13 mouse cellular contexts compared by ENCODE assay signal in the genomic region with DNA sequence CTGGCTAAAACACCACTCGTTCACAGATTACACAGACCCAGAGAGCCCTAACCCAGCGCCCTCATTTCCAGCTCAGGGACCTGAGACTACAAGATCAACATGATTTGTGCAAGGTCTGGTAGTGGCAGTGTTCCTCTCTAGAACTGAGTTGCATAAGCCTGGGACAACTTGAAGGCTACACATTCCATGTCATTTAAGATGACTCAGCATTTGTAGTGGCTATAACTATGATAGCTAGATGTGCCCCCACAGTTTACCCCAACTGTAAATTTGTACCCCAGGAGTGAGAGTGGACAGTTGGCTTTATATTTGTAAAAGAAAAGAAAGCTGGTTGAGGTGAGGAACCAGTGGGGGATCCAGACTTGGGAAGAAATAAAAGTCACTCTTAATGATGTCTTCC. TPM values are rescaled to one million over a fixed set of nuclear protein-coding genes. Genes with fewer than 3 reads are reported as not detected.
DNase-seq lines count a peak whose midpoint lies in the region; ATAC-seq and TF ChIP-seq lines count a peak whose summit lies in the region.
"Had no signal": no experiment of that assay in that cellular context is flagged by ENCODE, and none has a peak within 500 bp of the region (broad histone marks: within the 10 kb centered on the region; RNA-seq: fewer than 3 reads in every experiment).

No protein-coding gene starts in this region.

- H3K9ac ChIP-seq in midbrain, embryonic 14.5 days (replicated peaks; ENCODE audit: low read length), result no peak overlapping the region
- no peak overlapping the region for H3K9ac ChIP-seq in hindbrain, postnatal 0 days (replicated peaks; ENCODE audit: low read length)
- H3K9ac ChIP-seq: liver, embryonic 12.5 days had no signal

- H3K4me2 ChIP-seq in midbrain, embryonic 14.5 days (ENCODE audit: low read length), result peak overlapping the region; percentile 83
- peak overlapping the region; percentile 89 for H3K4me2 ChIP-seq in hindbrain, postnatal 0 days (ENCODE audit: low read depth, low read length)

- no peak for TF ChIP-seq CTCF in hindbrain, postnatal 0 days (IDR thresholded peaks at IDR 0.05; ENCODE audit: low read depth)

- no peak overlapping the region for H3K27ac ChIP-seq in midbrain, embryonic 14.5 days (replicated peaks; ENCODE audit: low read depth, low read length)
- no peak overlapping the region for H3K27ac ChIP-seq in midbrain, embryonic 10.5 days (replicated peaks)
- no peak overlapping the region for H3K27ac ChIP-seq in hindbrain, postnatal 0 days
- no peak overlapping the region for H3K27ac ChIP-seq in embryonic facial prominence, embryonic 10.5 days (replicated peaks)
- H3K27ac ChIP-seq: kidney, postnatal 0 days; liver, embryonic 12.5 days had no signal

- H3K27me3 ChIP-seq in midbrain, embryonic 14.5 days (ENCODE audit: control insufficient read depth, insufficient read depth, low read length), result peaks cover 14% of the 10 kb centered on the region
- H3K27me3 ChIP-seq in midbrain, embryonic 10.5 days (ENCODE audit: low read depth, poor library complexity, severe bottlenecking), result peaks cover 45% of the 10 kb centered on the region
- peaks cover 3% of the 10 kb centered on the region for H3K27me3 ChIP-seq in hindbrain, postnatal 0 days (ENCODE audit: insufficient read depth, low read length)
- H3K27me3 ChIP-seq in embryonic facial prominence, embryonic 10.5 days (replicated peaks; ENCODE audit: low read depth, poor library complexity, severe bottlenecking), result peaks cover 42% of the 10 kb centered on the region

- intact Hi-C loops in left cerebral cortex, postnatal 4 days (cut with DNase I), result loop anchor here (10.0 kb wide), 2 partner anchors 107 to 213 kb away; no protein-coding TSS in a partner anchor

- 55% methylated on average over 2 of the region's 2 CpGs for WGBS in midbrain, embryonic 14.5 days
- WGBS in midbrain, embryonic 10.5 days, result 66% methylated on average over 2 of the region's 2 CpGs
- 63% methylated on average over 2 of the region's 2 CpGs for WGBS in hindbrain, postnatal 0 days
- WGBS in embryonic facial prominence, embryonic 10.5 days, result 67% methylated on average over 2 of the region's 2 CpGs

- peaks cover 3% of the 10 kb centered on the region; the same call in 1 of the 2 replicates for H3K4me1 ChIP-seq in midbrain, embryonic 14.5 days (ENCODE audit: control insufficient read depth, insufficient read depth, low read length)
- peaks cover 8% of the 10 kb centered on the region for H3K4me1 ChIP-seq in midbrain, embryonic 10.5 days
- no peaks in the 10 kb centered on the region for H3K4me1 ChIP-seq in hindbrain, postnatal 0 days (ENCODE audit: insufficient read depth, low read length)
- peaks cover 11% of the 10 kb centered on the region; the same call in 1 of the 2 replicates for H3K4me1 ChIP-seq in embryonic facial prominence, embryonic 10.5 days
- H3K4me1 ChIP-seq: embryonic facial prominence, embryonic 12.5 days; liver, embryonic 12.5 days had no signal

- no peak for ATAC-seq in midbrain, embryonic 14.5 days (ENCODE audit: low FRiP score, low TSS enrichment)
- no peak for ATAC-seq in hindbrain, postnatal 0 days
- ATAC-seq: liver, embryonic 12.5 days had no signal

- peak overlapping the region; percentile 73 for H3K4me3 ChIP-seq in midbrain, embryonic 14.5 days (replicated peaks; ENCODE audit: low read depth, low read length)
- no peak overlapping the region for H3K4me3 ChIP-seq in midbrain, embryonic 10.5 days
- peak overlapping the region; percentile 78 for H3K4me3 ChIP-seq in hindbrain, postnatal 0 days (ENCODE audit: low read length)
- H3K4me3 ChIP-seq in embryonic facial prominence, embryonic 10.5 days, result no peak overlapping the region

- H3K36me3 ChIP-seq in midbrain, embryonic 14.5 days (ENCODE audit: control insufficient read depth, insufficient read depth, low read length), result no peaks in the 10 kb centered on the region
- H3K36me3 ChIP-seq in midbrain, embryonic 10.5 days, result no peaks in the 10 kb centered on the region
- no peaks in the 10 kb centered on the region for H3K36me3 ChIP-seq in hindbrain, postnatal 0 days (ENCODE audit: insufficient read depth, low read length)
- no peaks in the 10 kb centered on the region for H3K36me3 ChIP-seq in embryonic facial prominence, embryonic 10.5 days (replicated peaks)
- H3K36me3 ChIP-seq: embryonic facial prominence, embryonic 12.5 days; liver, embryonic 12.5 days had no signal

- peak; percentile 8 for DNase-seq in cerebellum, adult 11 months
- DNase-seq in cerebellum, postnatal 4 days (ENCODE audit: low spot score in 2 of 2), result no peak
- no peak for DNase-seq in midbrain, embryonic 14.5 days
- no peak for DNase-seq in midbrain, embryonic 10.5 days (ENCODE audit: low spot score)
- no peak for DNase-seq in hindbrain, postnatal 0 days (ENCODE audit: low spot score)
- DNase-seq in embryonic facial prominence, embryonic 10.5 days (ENCODE audit: low spot score), result no peak
- DNase-seq in left cerebral cortex, postnatal 4 days, result no peak
- no peak for DNase-seq in gastrocnemius, adult 8-10 months (ENCODE audit: low spot score in 2 of 2)
- DNase-seq: adrenal gland, adult 2 months; thymus, adult 2 months had no signal

- no peaks in the 10 kb centered on the region for H3K9me3 ChIP-seq in midbrain, embryonic 14.5 days (ENCODE audit: control insufficient read depth, low read length)
- H3K9me3 ChIP-seq in midbrain, embryonic 10.5 days (replicated peaks), result no peaks in the 10 kb centered on the region
- no peaks in the 10 kb centered on the region for H3K9me3 ChIP-seq in hindbrain, postnatal 0 days (ENCODE audit: low read length)
- H3K9me3 ChIP-seq in embryonic facial prominence, embryonic 10.5 days, result no peaks in the 10 kb centered on the region
- H3K9me3 ChIP-seq: embryonic facial prominence, embryonic 12.5 days; liver, embryonic 12.5 days had no signal

RNA-seq across cellular contexts. Expression of a gene that starts 8.9 kb away (rescaled TPM):
- polyA plus RNA-seq in midbrain, embryonic 14.5 days (2014; fragmentation: Nextera tagmentation; extraction: Ambion mirVana), result 11.3 and 17.0 TPM in 2 replicates
- polyA plus RNA-seq in midbrain, embryonic 10.5 days (2016; fragmentation: Nextera tagmentation; extraction: Ambion mirVana), result 7.9 and 12.0 TPM in 2 replicates
- total RNA-seq in hindbrain, postnatal 0 days (2014; rRNA removed), result 11.8 and 14.8 TPM in 2 replicates
- 11.4 and 12.2 TPM in 2 replicates for polyA plus RNA-seq in hindbrain, postnatal 0 days (2015; fragmentation: Nextera tagmentation; extraction: Ambion mirVana)
- polyA plus RNA-seq in embryonic facial prominence, embryonic 10.5 days (2016; fragmentation: Nextera tagmentation; extraction: Ambion mirVana), result 3.5 and 3.6 TPM in 2 replicates
- 10 to 100 TPM; 46.3 to 47.5 TPM for total RNA-seq in left cerebral cortex, postnatal 4 days (2021)
- total RNA-seq in gastrocnemius, adult 8-10 months (2022), result 1 to 10 TPM; 3.6 to 6.6 (median 5.9) TPM

Comparison
In these comparisons a context has a peak if more than half of its experiments do, and no peak if none do; other contexts are left out.
1. H3K4me3 ChIP-seq: peak in midbrain, embryonic 14.5 days (single experiment) and hindbrain, postnatal 0 days (single experiment); none in midbrain, embryonic 10.5 days (single experiment) and embryonic facial prominence, embryonic 10.5 days (single experiment).